Mouse (Mus musculus) left cerebral cortex, postnatal 14 days (tissue): ENCODE data around the gene Nop53. TPM values are rescaled to one million over a fixed set of nuclear protein-coding genes. Genes with fewer than 3 reads are reported as not detected.
"Not testable (repeated sequence)": the region's sequence is repeated elsewhere in the genome, so short reads cannot be mapped to it uniquely, and the experiment has no call there.

Source experiments
- DNase-seq, 2 experiments: peaks; one replicate each; pipeline ENCODE4 v3.0.0; 2021 to 2022; ENCODE audit warnings: low spot score in 2 of 2, mixed read lengths in 1 of 2
- intact Hi-C: fragments of 180-260 bp; cut with DNase I; formaldehyde crosslinking; loops from one replicate; pipeline ENCODE4 v1.15.1; 2025
- total RNA-seq, 2 experiments: library from RNA; stranded (reverse); gene quantifications; 2 replicates each; pipeline ENCODE4 v1.2.3; 2021

The Nop53 gene
- total RNA-seq, 2 experiments from 2014 or later = 97.9 to 106 TPM

- intact Hi-C loops = no loop called here
These were observed 12.2 kb downstream of the Nop53 start for GRCm38 (mm10) chr7:15933437-15934359.

GRCm38 (mm10) chr7:15931635-15932034, 14.2 kb downstream of the Nop53 start:
- DNase-seq = no peak

More at GRCm38 (mm10) chr7:15933437-15934359, 12.2 kb downstream of the Nop53 start:
- DNase-seq = peak; percentile 61 to 75

GRCm38 (mm10) chr7:15930543-15930942, 15.3 kb downstream of the Nop53 start:
- intact Hi-C loops = no loop called here
- no peak for DNase-seq

More at GRCm38 (mm10) chr7:15931635-15932034, 14.2 kb downstream of the Nop53 start:
- intact Hi-C loops = no loop called here

GRCm38 (mm10) chr7:15929910-15930309, 16.0 kb downstream of the Nop53 start:
- intact Hi-C loops = no loop called here
- no peak for DNase-seq

GRCm38 (mm10) chr7:15922220-15922773, 23.6 kb downstream of the Nop53 start, which contains the start of gene Selenow:
Selenow (minus strand) TSS chr7:15922402.
- intact Hi-C loops = no loop called here
- DNase-seq = peak; percentile 92 to 96

GRCm38 (mm10) chr7:15921796-15922195, 24.1 kb downstream of the Nop53 start:
- no peak for DNase-seq

GRCm38 (mm10) chr7:15920645-15921190, 25.2 kb downstream of the Nop53 start:
- intact Hi-C loops = no loop called here
- peak; percentile 44 to 61 for DNase-seq

More at GRCm38 (mm10) chr7:15921796-15922195, 24.1 kb downstream of the Nop53 start:
- intact Hi-C loops = no loop called here

- intact Hi-C loops = no loop called here
- no peak for DNase-seq
These were observed 25.9 kb downstream of the Nop53 start for GRCm38 (mm10) chr7:15919947-15920346.

GRCm38 (mm10) chr7:15918371-15918770, 27.5 kb downstream of the Nop53 start:
- no peak for DNase-seq
- intact Hi-C loops = no loop called here

- intact Hi-C loops = no loop called here
- no peak for DNase-seq
These were observed 28.9 kb downstream of the Nop53 start for GRCm38 (mm10) chr7:15916996-15917395.

GRCm38 (mm10) chr7:15916134-15916723, 29.6 kb downstream of the Nop53 start:
- DNase-seq = no peak
- intact Hi-C loops = no loop called here

GRCm38 (mm10) chr7:15915695-15916094, 30.2 kb downstream of the Nop53 start:
- intact Hi-C loops, DNase-seq: not testable (repeated sequence)

- DNase-seq = no peak
- intact Hi-C loops = no loop called here
These were observed 31.1 kb downstream of the Nop53 start for GRCm38 (mm10) chr7:15914751-15915150.

GRCm38 (mm10) chr7:15914252-15914651, 31.6 kb downstream of the Nop53 start:
- intact Hi-C loops = no loop called here
- peak in 1 of 2 experiments; percentile 58 for DNase-seq

GRCm38 (mm10) chr7:15912183-15912582, 33.7 kb downstream of the Nop53 start:
- intact Hi-C loops = loop anchor here (2.0 kb wide), 1 partner anchor 53 kb away; no protein-coding TSS in a partner anchor

GRCm38 (mm10) chr7:15910521-15910920, 35.4 kb downstream of the Nop53 start:
- intact Hi-C loops = no loop called here
- DNase-seq = no peak

More at GRCm38 (mm10) chr7:15912183-15912582, 33.7 kb downstream of the Nop53 start:
- peak; percentile 82 to 90 for DNase-seq

- intact Hi-C loops = no loop called here
- no peak for DNase-seq
These were observed 37.8 kb downstream of the Nop53 start for GRCm38 (mm10) chr7:15907971-15908590.

- no peak for DNase-seq
- intact Hi-C loops = no loop called here
These were observed 39.3 kb downstream of the Nop53 start for GRCm38 (mm10) chr7:15906602-15907001.

GRCm38 (mm10) chr7:15905861-15906260, 40.0 kb downstream of the Nop53 start:
- DNase-seq = no peak
- intact Hi-C loops = no loop called here
